Mouse (Mus musculus) intestine, embryonic 16.5 days (tissue): ENCODE data around the gene Slc45a1. TPM values are rescaled to one million over a fixed set of nuclear protein-coding genes. Genes with fewer than 3 reads are reported as not detected.

Source experiments
- ATAC-seq: fragments of 200-750 bp; cut with Nextera tagmentation; 2 replicates; pipeline ENCODE4 v1.8.0; 2017; ENCODE audit warnings: moderate TSS enrichment, moderate library complexity
- H3K27ac ChIP-seq: fragments of 300-500 bp; sonication (generic); 2 replicates; pipeline ENCODE4 v1.5.1; 2014; ENCODE audit warnings: mild to moderate bottlenecking, low read length
- H3K27me3 ChIP-seq: fragments of 300-500 bp; sonication (generic); replicated peaks from 2 replicates; pipeline ENCODE4 v1.6.1; 2014; ENCODE audit warnings: low read length, control low read depth, mixed read lengths; ENCODE audit not compliant: control insufficient read depth, insufficient read depth
- H3K36me3 ChIP-seq: fragments of 300-500 bp; sonication (generic); 2 replicates; pipeline ENCODE4 v1.6.1; 2014; ENCODE audit warnings: low read length, control low read depth; ENCODE audit not compliant: control insufficient read depth, insufficient read depth
- H3K4me1 ChIP-seq: fragments of 300-500 bp; sonication (generic); 2 replicates; pipeline ENCODE4 v1.6.1; 2014; ENCODE audit warnings: low read length, control low read depth, mixed read lengths; ENCODE audit not compliant: control insufficient read depth, insufficient read depth
- H3K4me2 ChIP-seq: fragments of 300-500 bp; sonication (generic); 2 replicates; pipeline ENCODE4 v1.6.1; 2014; ENCODE audit warnings: low read depth, low read length, control low read depth
- H3K4me3 ChIP-seq: fragments of 300-500 bp; sonication (generic); 2 replicates; pipeline ENCODE4 v1.5.1; 2014; ENCODE audit warnings: mild to moderate bottlenecking, low read length
- H3K9ac ChIP-seq: fragments of 300-500 bp; sonication (generic); 2 replicates; pipeline ENCODE4 v1.6.1; 2014; ENCODE audit warnings: low read depth, low read length
- H3K9me3 ChIP-seq: fragments of 300-500 bp; sonication (generic); 2 replicates; pipeline ENCODE4 v1.6.1; 2016; ENCODE audit warnings: low read length, control low read depth; ENCODE audit not compliant: control insufficient read depth
- WGBS: fragments of 180-500 bp; shearing (Covaris S2); extraction: QIAGEN DNeasy Blood & Tissue Kit; methylation state at CpG from one replicate; pipeline ENCODE4 v1.1.7; 2014; 5-methylcytosine and 5-hydroxymethylcytosine counted together
- polyA plus RNA-seq: library from polyadenylated mRNA; unstranded; fragments of >200 nt; fragmentation: Nextera tagmentation; extraction: Ambion mirVana; gene quantifications from 2 replicates; pipeline ENCODE4 v1.2.1, GENCODE M21; 2015

Slc45a1 gene
- polyA plus RNA-seq: 0.93 and 1.0 TPM in 2 replicates

- no peak for ATAC-seq
- H3K4me1 ChIP-seq: 0 out of 2 replicates have a peak, but pooled peaks cover 7% of the 10 kb centered on the region
- peak within 1 kb of the TSS; percentile 20; the same call in 1 of the 2 replicates for H3K9ac ChIP-seq
- no peak within 1 kb of the TSS; the same call in 1 of the 2 replicates for H3K4me2 ChIP-seq
- no peak within 1 kb of the TSS; the same call in 1 of the 2 replicates for H3K4me3 ChIP-seq
- peaks cover 12% of the 10 kb centered on the region for H3K27me3 ChIP-seq
- H3K9me3 ChIP-seq: peaks cover 2% of the 10 kb centered on the region; the same call in 1 of the 2 replicates
- 8% methylated on average over 41 of the region's 41 CpGs for WGBS
- H3K27ac ChIP-seq: no peak within 1 kb of the TSS
- no peaks in the 10 kb centered on the region for H3K36me3 ChIP-seq
Measured at GRCm38 (mm10) chr4:150651390-150652277, at the start of gene Slc45a1. TSS of gene Slc45a1 (minus strand) at chr4:150652174.

GRCm38 (mm10) chr4:150700849-150701248 lies 48.9 kb upstream of the Slc45a1 start:
- Histone ChIP-seq H3K27ac (no peak overlapping the region), H3K27me3 (no peaks in the 10 kb centered on the region), H3K4me1 (no peaks in the 10 kb centered on the region), H3K4me2 (no peak overlapping the region), H3K9ac (no peak overlapping the region), H3K9me3 (peaks cover 2% of the 10 kb centered on the region; the same call in 1 of the 2 replicates), H3K4me3 (no peak overlapping the region), H3K36me3 (no peaks in the 10 kb centered on the region)
- 93% methylated on average over 9 of the region's 9 CpGs for WGBS
- no peak for ATAC-seq

GRCm38 (mm10) chr4:150694434-150695108 lies 42.6 kb upstream of the Slc45a1 start:
- no peak overlapping the region for H3K4me2 ChIP-seq
- H3K9me3 ChIP-seq: peaks cover 2% of the 10 kb centered on the region; the same call in 1 of the 2 replicates
- H3K4me3 ChIP-seq: no peak overlapping the region
- H3K27ac ChIP-seq: no peak overlapping the region
- no peaks in the 10 kb centered on the region for H3K27me3 ChIP-seq
- WGBS: 62% methylated on average over 10 of the region's 10 CpGs
- peaks cover 4% of the 10 kb centered on the region; the same call in 1 of the 2 replicates for H3K4me1 ChIP-seq
- no peak for ATAC-seq
- no peaks in the 10 kb centered on the region for H3K36me3 ChIP-seq
- no peak overlapping the region for H3K9ac ChIP-seq

- peaks cover 6% of the 10 kb centered on the region for H3K4me1 ChIP-seq
- no peak overlapping the region for H3K9ac ChIP-seq
- no peak for ATAC-seq
- H3K4me3 ChIP-seq: no peak overlapping the region
- 74% methylated on average over 10 of the region's 10 CpGs for WGBS
- H3K9me3 ChIP-seq: peaks cover 2% of the 10 kb centered on the region; the same call in 1 of the 2 replicates
- no peak overlapping the region for H3K27ac ChIP-seq
- H3K27me3 ChIP-seq: no peaks in the 10 kb centered on the region
- H3K36me3 ChIP-seq: no peaks in the 10 kb centered on the region
- no peak overlapping the region for H3K4me2 ChIP-seq
Measured at GRCm38 (mm10) chr4:150692861-150693403, 41.0 kb upstream of the Slc45a1 start.

GRCm38 (mm10) chr4:150690759-150691158 lies 38.8 kb upstream of the Slc45a1 start:
- Histone ChIP-seq H3K9me3 (no peaks in the 10 kb centered on the region), H3K36me3 (no peaks in the 10 kb centered on the region), H3K27me3 (no peaks in the 10 kb centered on the region), H3K4me2 (no peak overlapping the region), H3K4me1 (peaks cover 17% of the 10 kb centered on the region), H3K9ac (no peak overlapping the region), H3K27ac (no peak overlapping the region), H3K4me3 (no peak overlapping the region)
- WGBS: 78% methylated on average over 3 of the region's 3 CpGs
- ATAC-seq: no peak

- Histone ChIP-seq H3K27me3 (no peaks in the 10 kb centered on the region), H3K9ac (no peak overlapping the region), H3K36me3 (no peaks in the 10 kb centered on the region), H3K27ac (no peak overlapping the region), H3K4me2 (no peak overlapping the region), H3K4me3 (no peak overlapping the region), H3K9me3 (no peaks in the 10 kb centered on the region), H3K4me1 (peaks cover 29% of the 10 kb centered on the region)
- 73% methylated on average over 10 of the region's 10 CpGs for WGBS
- ATAC-seq: no peak
Measured at GRCm38 (mm10) chr4:150689553-150689952, 37.6 kb upstream of the Slc45a1 start.

GRCm38 (mm10) chr4:150687126-150687753 lies 35.3 kb upstream of the Slc45a1 start:
- peak; percentile 62 for ATAC-seq
- H3K4me3 ChIP-seq: no peak overlapping the region
- no peak overlapping the region for H3K4me2 ChIP-seq
- peaks cover 29% of the 10 kb centered on the region for H3K4me1 ChIP-seq
- 45% methylated on average over 10 of the region's 10 CpGs for WGBS
- no peaks in the 10 kb centered on the region for H3K27me3 ChIP-seq
- no peaks in the 10 kb centered on the region for H3K9me3 ChIP-seq
- peak overlapping the region; percentile 55 for H3K27ac ChIP-seq
- no peaks in the 10 kb centered on the region for H3K36me3 ChIP-seq
- H3K9ac ChIP-seq: no peak overlapping the region

- H3K9ac ChIP-seq: no peak overlapping the region
- H3K36me3 ChIP-seq: no peaks in the 10 kb centered on the region
- ATAC-seq: no peak
- H3K4me2 ChIP-seq: no peak overlapping the region
- peaks cover 29% of the 10 kb centered on the region for H3K4me1 ChIP-seq
- H3K4me3 ChIP-seq: no peak overlapping the region
- H3K9me3 ChIP-seq: no peaks in the 10 kb centered on the region
- peak overlapping the region; percentile 55 for H3K27ac ChIP-seq
- no peaks in the 10 kb centered on the region for H3K27me3 ChIP-seq
Measured at GRCm38 (mm10) chr4:150686538-150686937, 34.6 kb upstream of the Slc45a1 start.
